Mouse (Mus musculus) embryonic stem cell, embryonic (primary cell): ENCODE measurements around the gene Gzmn.

Experiments
- CTCF ChIA-PET, 4 experiments: fragments of 300-600 bp in 2 of 4; fragments of 350-600 bp in 2 of 4; sonication (Branson Sonifier 250); formaldehyde crosslinking; loops; one replicate each; lab custom pipeline; 2022; ENCODE audit warnings: inconsistent platforms in 2 of 4; lab: Charles Lee
- POLR2A ChIA-PET, 4 experiments: fragments of 300-600 bp in 2 of 4; fragments of 350-600 bp in 2 of 4; sonication (Branson Sonifier 250); formaldehyde crosslinking; loops; one replicate each; lab custom pipeline; 2022; ENCODE audit warnings: antibody characterized with exemption in 4 of 4, inconsistent platforms in 1 of 4; lab: Charles Lee

Gzmn gene

DNA sequence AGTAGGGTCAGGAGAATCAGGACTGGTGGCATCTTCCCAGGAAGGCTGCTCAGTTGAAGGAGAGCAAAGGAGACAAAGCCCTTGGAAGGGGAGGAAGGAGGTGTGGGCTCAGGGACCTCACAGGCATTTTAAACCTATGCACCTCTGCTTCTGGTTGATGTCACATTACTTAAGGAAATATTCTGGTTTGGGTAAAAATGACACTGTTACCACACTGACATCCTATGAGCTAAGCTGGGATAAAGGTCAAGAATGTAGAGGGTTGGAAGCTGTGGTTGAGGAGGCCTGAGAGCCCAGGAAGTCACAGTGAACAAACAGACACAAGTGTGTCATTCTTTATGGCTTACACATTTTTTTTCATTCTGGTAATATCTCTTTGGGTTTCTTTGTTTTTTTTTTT is 53.9 kb downstream of the Gzmn start, which contains the start of gene Gzme:
Gene Gzme (minus strand): TSS at position 101 of the 400 bp plus-strand sequence.
- POLR2A ChIA-PET = interaction anchor here in 1 of 4 experiments (0.6 kb wide), 1 partner anchor 571 kb away, joined by 3 read pairs; no protein-coding TSS in a partner anchor
- CTCF ChIA-PET = no interaction called here
